Mouse (Mus musculus) liver, embryonic 11.5 days (tissue): Measurements from ENCODE around the gene Pigc. TPM values are rescaled to one million over a fixed set of nuclear protein-coding genes. Genes with fewer than 3 reads are reported as not detected.

Experiments used
- ATAC-seq: fragments of 200-750 bp; cut with Nextera tagmentation; replicated peaks from 2 replicates; pipeline ENCODE4 v1.8.0; 2017; ENCODE audit warnings: moderate number of reproducible peaks, mild to moderate bottlenecking, moderate TSS enrichment, moderate library complexity; ENCODE audit not compliant: low FRiP score
- DNase-seq: peaks from one replicate; pipeline ENCODE4 v3.0.0-alpha.2; 2017; ENCODE audit warnings: low spot score
- H3K27ac ChIP-seq: fragments of 300-500 bp; sonication (generic); 2 replicates; pipeline ENCODE4 v1.5.1; 2014; ENCODE audit warnings: mild to moderate bottlenecking, low read depth, low read length, control low read depth
- H3K27me3 ChIP-seq: fragments of 300-500 bp; sonication (generic); replicated peaks from 2 replicates; pipeline ENCODE4 v1.6.1; 2014; ENCODE audit warnings: low read length, mixed read lengths; ENCODE audit not compliant: control insufficient read depth, insufficient read depth
- H3K36me3 ChIP-seq: fragments of 300-500 bp; sonication (generic); 2 replicates; pipeline ENCODE4 v1.6.1; 2014; ENCODE audit warnings: mild to moderate bottlenecking, low read length, moderate library complexity, mixed read lengths; ENCODE audit not compliant: control insufficient read depth, insufficient read depth
- H3K4me1 ChIP-seq: fragments of 300-500 bp; sonication (generic); replicated peaks from 2 replicates; pipeline ENCODE4 v1.6.1; 2014; ENCODE audit warnings: low read length, mixed read lengths; ENCODE audit not compliant: control insufficient read depth, insufficient read depth
- H3K4me2 ChIP-seq: fragments of 300-500 bp; sonication (generic); 2 replicates; pipeline ENCODE4 v1.6.1; 2014; ENCODE audit warnings: mild to moderate bottlenecking, control low read depth, moderate library complexity
- H3K4me3 ChIP-seq: fragments of 300-500 bp; sonication (generic); 2 replicates; pipeline ENCODE4 v1.5.1; 2014; ENCODE audit warnings: low read depth, low read length, control low read depth
- H3K9ac ChIP-seq: fragments of 300-500 bp; sonication (generic); 2 replicates; pipeline ENCODE4 v1.6.1; 2014; ENCODE audit warnings: low read depth, low read length, control low read depth
- H3K9me3 ChIP-seq: fragments of 300-500 bp; sonication (generic); 2 replicates; pipeline ENCODE4 v1.6.1; 2016; ENCODE audit warnings: low read length, inconsistent platforms, mixed read lengths; ENCODE audit not compliant: control insufficient read depth
- WGBS: fragments of 180-500 bp; shearing (Covaris S2); extraction: QIAGEN DNeasy Blood & Tissue Kit; methylation state at CpG from one replicate; pipeline ENCODE4 v1.1.7; 2014; 5-methylcytosine and 5-hydroxymethylcytosine counted together
- polyA plus RNA-seq: library from polyadenylated mRNA; unstranded; fragments of >200 nt; fragmentation: Nextera tagmentation; extraction: Ambion mirVana; gene quantifications from 2 replicates; pipeline ENCODE4 v1.2.1, GENCODE M21; 2014

Pigc gene
- polyA plus RNA-seq, 1 experiment from 2014 or later = 25.0 TPM

DNA sequence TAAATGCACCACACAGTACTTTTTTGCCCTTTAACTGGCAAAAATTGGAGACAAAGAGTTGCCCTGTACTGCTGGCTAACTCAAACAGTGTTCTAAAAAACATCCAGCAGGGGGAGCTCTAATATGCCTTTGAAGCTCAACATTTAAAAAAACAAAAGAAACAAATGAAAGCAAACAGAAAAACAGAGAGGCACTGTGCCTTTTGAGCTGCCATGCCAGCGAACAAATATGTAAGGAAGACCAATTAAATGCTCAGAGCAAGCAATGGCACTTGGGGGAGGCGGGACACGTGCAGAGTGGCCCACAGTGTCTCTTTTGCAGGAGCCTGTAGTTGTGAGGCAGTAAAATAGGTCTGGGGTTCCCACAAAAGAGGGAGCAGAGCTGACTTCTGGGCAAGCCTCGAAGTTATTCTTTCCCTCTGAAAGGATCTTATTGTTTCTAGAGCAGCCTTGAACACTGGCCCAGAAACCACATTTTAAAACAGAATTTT is 30.9 kb downstream of the Pigc start:
- no peak overlapping the region for H3K4me3 ChIP-seq
- 0 out of 2 replicates have a peak overlapping the region, but pooled peaks have one; percentile 35 for H3K9ac ChIP-seq
- WGBS = 11% methylated on average over 4 of the region's 4 CpGs
- DNase-seq (peak; percentile 50), ATAC-seq (peak; percentile 55; the same call in 1 of the 2 replicates)
- H3K4me1 ChIP-seq = peaks cover 8% of the 10 kb centered on the region; the same call in 1 of the 2 replicates
- H3K9me3 ChIP-seq = no peaks in the 10 kb centered on the region
- H3K27me3 ChIP-seq = no peaks in the 10 kb centered on the region
- H3K27ac ChIP-seq = no peak overlapping the region
- no peaks in the 10 kb centered on the region for H3K36me3 ChIP-seq
- H3K4me2 ChIP-seq = 0 out of 2 replicates have a peak overlapping the region, but pooled peaks have one; percentile 23

DNA sequence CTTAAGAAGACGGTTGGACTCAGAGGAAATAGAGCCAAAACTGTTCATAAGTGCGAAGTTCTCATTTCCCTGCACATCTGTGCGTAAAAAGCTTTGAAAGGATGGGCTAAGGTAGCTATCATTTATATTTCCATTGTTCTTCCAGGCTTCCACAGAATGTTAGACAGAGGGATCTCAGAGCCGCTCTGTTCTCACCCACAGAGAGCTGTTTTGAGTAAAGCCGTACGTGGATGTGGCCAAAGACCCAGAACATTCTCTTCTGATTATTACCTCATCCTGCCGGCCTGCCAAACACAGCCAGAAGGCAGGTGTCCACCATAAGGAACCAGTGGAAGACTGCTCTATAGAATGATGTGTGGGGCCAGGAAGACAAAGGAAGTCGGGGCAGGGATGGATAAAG is 32.3 kb downstream of the Pigc start:
- WGBS = 79% methylated on average over 8 of the region's 8 CpGs
- Histone ChIP-seq H3K27ac (no peak overlapping the region), H3K9me3 (no peaks in the 10 kb centered on the region), H3K9ac (no peak overlapping the region), H3K36me3 (no peaks in the 10 kb centered on the region), H3K4me3 (no peak overlapping the region), H3K27me3 (no peaks in the 10 kb centered on the region), H3K4me1 (peaks cover 8% of the 10 kb centered on the region; the same call in 1 of the 2 replicates), H3K4me2 (no peak overlapping the region)
- DNase-seq = no peak
- no peak for ATAC-seq

DNA sequence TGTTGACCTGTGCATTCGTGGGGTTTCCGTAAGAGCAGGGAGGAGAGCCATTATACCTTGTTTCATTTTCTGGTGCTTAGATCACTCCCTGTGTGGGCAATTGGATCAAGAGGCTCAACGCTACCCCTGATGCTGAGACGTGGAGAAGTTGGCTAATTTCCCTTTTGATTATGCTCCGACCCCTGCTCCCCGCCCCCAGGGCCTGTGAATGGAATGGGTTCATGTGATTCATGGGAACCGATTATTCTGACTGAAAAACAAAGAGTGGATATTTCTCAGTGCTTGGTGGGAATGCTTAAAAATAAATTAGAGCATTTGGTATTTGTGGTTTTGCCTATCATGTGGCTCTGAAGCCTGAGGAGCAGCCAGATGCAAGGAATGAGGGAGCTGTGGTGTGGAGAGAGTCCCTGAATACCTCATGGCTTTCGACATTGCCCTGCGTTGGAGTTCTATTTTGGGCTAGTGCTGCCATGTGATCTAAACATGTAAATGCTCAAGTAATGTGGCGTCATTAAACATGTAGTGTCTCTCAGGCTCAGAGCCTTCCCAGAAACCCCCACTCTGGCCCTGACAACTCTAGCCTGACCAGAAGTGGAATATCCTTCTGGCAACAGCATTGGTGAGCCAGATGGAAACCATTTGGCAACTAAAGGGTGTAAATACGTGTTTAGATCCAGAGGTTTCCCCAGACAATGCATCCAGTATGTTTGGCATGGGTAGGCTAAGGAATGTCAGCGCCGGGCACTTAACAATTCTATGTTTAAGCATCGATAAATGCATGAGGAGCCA is 34.9 kb downstream of the Pigc start:
- no peak for ATAC-seq
- Histone ChIP-seq H3K36me3 (no peaks in the 10 kb centered on the region), H3K9me3 (no peaks in the 10 kb centered on the region), H3K4me1 (peaks cover 5% of the 10 kb centered on the region; the same call in 1 of the 2 replicates), H3K27ac (peak overlapping the region; percentile 38; the same call in 1 of the 2 replicates), H3K4me3 (no peak overlapping the region), H3K27me3 (no peaks in the 10 kb centered on the region), H3K9ac (no peak overlapping the region), H3K4me2 (no peak overlapping the region)
- DNase-seq = no peak
- WGBS = 74% methylated on average over 14 of the region's 14 CpGs

DNA sequence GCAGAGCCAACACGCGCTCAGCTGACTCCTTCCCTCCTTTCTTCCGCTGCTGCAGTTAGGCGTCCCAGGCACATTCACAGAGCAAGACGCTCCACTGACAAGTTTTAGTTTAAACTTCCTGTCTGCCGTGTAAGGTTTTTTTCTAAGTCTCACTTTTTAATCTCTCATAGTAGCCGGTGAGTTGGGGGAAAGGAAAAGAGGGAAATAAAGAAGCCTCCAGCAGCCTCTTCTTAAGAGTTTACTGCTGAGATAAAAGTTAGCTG is 35.5 kb downstream of the Pigc start:
- H3K36me3 ChIP-seq = no peaks in the 10 kb centered on the region
- H3K27me3 ChIP-seq = no peaks in the 10 kb centered on the region
- WGBS = 52% methylated on average over 7 of the region's 7 CpGs
- peaks cover 5% of the 10 kb centered on the region; the same call in 1 of the 2 replicates for H3K4me1 ChIP-seq
- ATAC-seq = no peak
- no peak for DNase-seq
- H3K4me3 ChIP-seq = no peak overlapping the region
- no peak overlapping the region; the same call in 1 of the 2 replicates for H3K9ac ChIP-seq
- H3K4me2 ChIP-seq = no peak overlapping the region
- no peaks in the 10 kb centered on the region for H3K9me3 ChIP-seq
- H3K27ac ChIP-seq = peak overlapping the region; percentile 38; the same call in 1 of the 2 replicates

DNA sequence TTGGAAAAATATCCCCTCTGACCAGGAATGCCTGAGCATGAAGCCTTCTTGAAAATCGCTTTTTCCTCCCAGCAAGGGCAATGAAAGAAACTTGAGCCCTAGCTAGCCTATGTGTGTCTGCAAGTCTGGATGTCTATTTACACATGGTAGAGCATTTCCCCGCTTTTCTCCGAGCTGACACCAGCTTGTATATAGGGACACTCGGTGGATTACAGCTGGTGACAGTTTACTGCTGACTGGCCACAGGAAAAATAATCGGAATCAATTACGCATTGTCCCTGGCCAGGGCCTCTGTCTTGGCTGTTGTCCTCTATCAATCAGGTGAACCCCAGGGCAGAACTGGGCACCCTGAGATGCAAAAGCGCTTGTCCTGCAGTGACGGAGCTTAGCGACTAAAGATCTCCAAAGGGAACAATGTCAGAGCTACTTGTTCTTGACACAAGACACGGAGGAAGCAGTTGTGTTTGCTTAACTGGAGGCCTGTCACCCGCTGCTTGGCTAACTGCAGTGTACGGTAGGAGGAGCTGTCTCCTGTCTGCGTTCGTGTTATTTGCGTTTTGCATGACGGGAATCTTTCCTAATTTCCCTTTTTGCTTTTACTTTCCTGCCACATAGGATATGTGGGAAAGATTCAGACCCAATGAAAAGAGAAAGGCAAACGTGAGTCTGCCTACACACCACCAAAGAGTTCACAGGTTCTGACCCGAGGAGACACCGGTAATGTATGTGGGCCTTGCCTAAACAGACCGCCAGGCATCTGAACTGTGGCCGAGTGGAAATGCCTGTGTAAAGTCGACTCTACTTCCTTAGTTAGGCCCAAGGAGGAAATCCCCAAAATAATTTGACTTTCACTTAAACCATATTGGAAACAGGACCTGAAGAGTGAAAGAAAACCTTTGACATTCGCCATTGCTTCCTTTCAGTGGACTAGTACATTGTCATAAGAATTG is 36.1 kb downstream of the Pigc start:
- Histone ChIP-seq H3K27me3 (no peaks in the 10 kb centered on the region), H3K36me3 (no peaks in the 10 kb centered on the region), H3K4me3 (no peak overlapping the region), H3K9ac (no peak overlapping the region; the same call in 1 of the 2 replicates), H3K27ac (peak overlapping the region; percentile 58), H3K4me1 (peaks cover 5% of the 10 kb centered on the region; the same call in 1 of the 2 replicates), H3K9me3 (no peaks in the 10 kb centered on the region), H3K4me2 (peak overlapping the region; percentile 37)
- ATAC-seq (no peak; the same call in 1 of the 2 replicates), DNase-seq (no peak)
- WGBS = 61% methylated on average over 23 of the region's 23 CpGs

DNA sequence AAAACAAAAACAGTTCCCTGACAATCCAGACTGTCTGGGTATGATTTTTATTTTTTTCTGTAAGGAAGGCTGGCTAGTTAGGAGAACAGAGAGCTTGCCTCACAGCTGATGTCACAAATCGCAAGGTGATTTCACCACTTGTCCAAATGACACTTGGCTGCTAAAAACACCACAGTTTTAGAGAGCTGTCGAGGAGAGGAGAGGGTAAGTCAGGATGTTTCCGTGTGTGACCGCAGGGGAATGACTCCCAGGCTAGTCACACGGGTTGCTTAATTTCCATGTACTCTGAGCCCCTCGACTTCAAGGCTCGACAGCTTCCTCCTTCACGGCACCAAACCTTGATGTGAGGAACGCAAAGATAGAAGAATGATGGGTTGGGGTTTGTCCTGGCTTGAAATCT is 37.1 kb downstream of the Pigc start:
- Histone ChIP-seq H3K4me1 (peaks cover 5% of the 10 kb centered on the region; the same call in 1 of the 2 replicates), H3K9ac (no peak overlapping the region), H3K4me3 (no peak overlapping the region), H3K36me3 (no peaks in the 10 kb centered on the region), H3K9me3 (no peaks in the 10 kb centered on the region), H3K27me3 (no peaks in the 10 kb centered on the region), H3K4me2 (no peak overlapping the region), H3K27ac (no peak overlapping the region)
- no peak for DNase-seq
- 63% methylated on average over 9 of the region's 9 CpGs for WGBS
- ATAC-seq = no peak

DNA sequence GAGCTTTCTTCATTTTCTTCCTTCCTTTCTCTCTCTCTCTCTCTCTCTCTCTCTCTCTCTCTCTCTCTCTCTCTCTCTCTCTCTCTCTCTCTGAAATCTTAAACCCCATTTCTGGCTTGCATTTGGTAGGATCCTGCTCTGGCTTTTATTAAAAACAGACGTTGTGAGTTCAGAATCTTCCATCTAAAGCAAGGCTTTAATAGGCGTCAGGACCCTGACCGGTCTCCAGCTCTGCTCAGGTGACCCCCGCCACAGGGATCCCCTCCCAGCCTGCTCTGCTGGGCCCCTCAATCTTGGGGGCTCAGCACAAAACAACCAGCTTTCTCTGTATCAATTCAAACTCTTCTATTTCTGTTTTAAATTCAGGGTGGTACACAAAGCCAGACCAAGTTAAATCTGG is 39.2 kb downstream of the Pigc start:
- Histone ChIP-seq H3K27me3 (no peaks in the 10 kb centered on the region), H3K4me2 (no peak overlapping the region), H3K4me1 (peaks cover 5% of the 10 kb centered on the region; the same call in 1 of the 2 replicates), H3K9me3 (no peaks in the 10 kb centered on the region), H3K36me3 (no peaks in the 10 kb centered on the region), H3K4me3 (no peak overlapping the region), H3K27ac (no peak overlapping the region), H3K9ac (no peak overlapping the region)
- no peak for ATAC-seq
- WGBS = 52% methylated on average over 4 of the region's 4 CpGs
- DNase-seq = no peak

DNA sequence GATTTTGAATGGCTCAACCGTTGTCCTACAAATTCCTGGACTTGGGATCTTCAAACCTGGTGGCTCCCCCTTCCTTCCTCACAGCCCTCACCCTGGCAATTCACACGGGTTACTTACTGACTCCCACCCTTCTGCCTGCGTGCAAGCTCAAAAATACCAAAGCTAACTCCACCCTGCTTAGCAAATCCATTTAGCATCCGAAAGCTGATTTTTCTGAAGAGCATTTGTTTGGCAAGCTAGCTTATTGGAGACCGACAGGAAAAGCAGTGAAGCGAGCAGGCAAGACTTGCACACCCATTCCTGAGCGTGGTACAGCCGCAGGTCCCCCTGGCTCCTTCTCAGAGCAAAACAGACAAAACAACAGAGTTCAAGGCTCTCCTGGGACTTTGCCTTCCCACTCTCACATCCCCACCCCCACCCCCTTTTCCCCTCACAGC is 39.7 kb downstream of the Pigc start:
- Histone ChIP-seq H3K4me1 (peaks cover 5% of the 10 kb centered on the region; the same call in 1 of the 2 replicates), H3K9ac (no peak overlapping the region), H3K4me2 (no peak overlapping the region), H3K27me3 (no peaks in the 10 kb centered on the region), H3K9me3 (no peaks in the 10 kb centered on the region), H3K4me3 (no peak overlapping the region), H3K36me3 (no peaks in the 10 kb centered on the region), H3K27ac (no peak overlapping the region)
- DNase-seq = no peak
- no peak for ATAC-seq
- WGBS = 46% methylated on average over 8 of the region's 8 CpGs
